Mouse (Mus musculus): ENCODE measurements around the gene C1galt1. TPM values are rescaled to one million over a fixed set of nuclear protein-coding genes. Genes with fewer than 3 reads are reported as not detected.

The C1galt1 gene
- 1.5 and 1.7 TPM in 2 replicates for polyA plus RNA-seq (2016; fragmentation: Nextera tagmentation; extraction: Ambion mirVana)

GRCm38 (mm10) chr6:7844802-7845679 lies at the start of gene C1galt1:
Gene C1galt1, plus strand, starts transcription at chr6:7844842.
- DNase-seq (ENCODE audit: low spot score): no peak
- H3K27ac ChIP-seq (replicated peaks): peak within 1 kb of the TSS; percentile 96
- under 1% methylated on average over 88 of the region's 93 CpGs for WGBS
- no peaks in the 10 kb centered on the region for H3K36me3 ChIP-seq
- H3K9me3 ChIP-seq (replicated peaks): no peaks in the 10 kb centered on the region
- peak within 1 kb of the TSS; percentile 80 for H3K4me3 ChIP-seq
- no peaks in the 10 kb centered on the region for H3K27me3 ChIP-seq (ENCODE audit: low read depth, poor library complexity, severe bottlenecking)
- peaks cover 30% of the 10 kb centered on the region for H3K4me1 ChIP-seq

GRCm38 (mm10) chr6:7799969-7800368 lies 44.7 kb upstream of the C1galt1 start:
- Histone ChIP-seq H3K27me3 (ENCODE audit: low read depth, poor library complexity, severe bottlenecking) (no peaks in the 10 kb centered on the region), H3K9me3 (replicated peaks) (no peaks in the 10 kb centered on the region), H3K4me3 (no peak overlapping the region), H3K4me1 (no peaks in the 10 kb centered on the region), H3K36me3 (no peaks in the 10 kb centered on the region), H3K27ac (replicated peaks) (no peak overlapping the region)
- DNase-seq (ENCODE audit: low spot score): no peak
- WGBS: 86% methylated on average over 6 of the region's 6 CpGs

GRCm38 (mm10) chr6:7803765-7804542 lies 40.7 kb upstream of the C1galt1 start:
- Histone ChIP-seq H3K4me1 (no peaks in the 10 kb centered on the region), H3K27me3 (ENCODE audit: low read depth, poor library complexity, severe bottlenecking) (no peaks in the 10 kb centered on the region), H3K4me3 (no peak overlapping the region), H3K9me3 (replicated peaks) (no peaks in the 10 kb centered on the region), H3K27ac (replicated peaks) (no peak overlapping the region), H3K36me3 (no peaks in the 10 kb centered on the region)
- no peak for DNase-seq (ENCODE audit: low spot score)
- WGBS: 92% methylated on average over 9 of the region's 9 CpGs

- 33% methylated on average over 2 of the region's 2 CpGs for WGBS
- H3K4me3 ChIP-seq: no peak overlapping the region
Measured at GRCm38 (mm10) chr6:7814146-7814545, 30.5 kb upstream of the C1galt1 start.

GRCm38 (mm10) chr6:7816233-7816632 lies 28.4 kb upstream of the C1galt1 start:
- Histone ChIP-seq H3K9me3 (replicated peaks) (no peaks in the 10 kb centered on the region), H3K4me1 (0 out of 2 replicates have a peak, but pooled peaks cover 3% of the 10 kb centered on the region), H3K4me3 (no peak overlapping the region), H3K27ac (replicated peaks) (no peak overlapping the region), H3K36me3 (no peaks in the 10 kb centered on the region), H3K27me3 (ENCODE audit: low read depth, poor library complexity, severe bottlenecking) (no peaks in the 10 kb centered on the region)
- no peak for DNase-seq (ENCODE audit: low spot score)
- WGBS: 94% methylated on average over 5 of the region's 5 CpGs

More at GRCm38 (mm10) chr6:7814146-7814545, 30.5 kb upstream of the C1galt1 start:
- Histone ChIP-seq H3K36me3 (no peaks in the 10 kb centered on the region), H3K9me3 (replicated peaks) (no peaks in the 10 kb centered on the region), H3K4me1 (0 out of 2 replicates have a peak, but pooled peaks cover 3% of the 10 kb centered on the region), H3K27ac (replicated peaks) (no peak overlapping the region), H3K27me3 (ENCODE audit: low read depth, poor library complexity, severe bottlenecking) (no peaks in the 10 kb centered on the region)
- DNase-seq (ENCODE audit: low spot score): no peak

- 72% methylated on average over 6 of the region's 6 CpGs for WGBS
- Histone ChIP-seq H3K4me1 (peaks cover 6% of the 10 kb centered on the region; the same call in 1 of the 2 replicates), H3K4me3 (no peak overlapping the region), H3K9me3 (replicated peaks) (no peaks in the 10 kb centered on the region), H3K36me3 (no peaks in the 10 kb centered on the region), H3K27me3 (ENCODE audit: low read depth, poor library complexity, severe bottlenecking) (no peaks in the 10 kb centered on the region), H3K27ac (replicated peaks) (no peak overlapping the region)
- DNase-seq (ENCODE audit: low spot score): no peak
Measured at GRCm38 (mm10) chr6:7822688-7823087, 22.0 kb upstream of the C1galt1 start.

- H3K36me3 ChIP-seq: no peaks in the 10 kb centered on the region
- H3K4me1 ChIP-seq: no peaks in the 10 kb centered on the region
- WGBS: 77% methylated on average over 8 of the region's 8 CpGs
- H3K4me3 ChIP-seq: no peak overlapping the region
- H3K9me3 ChIP-seq (replicated peaks): no peaks in the 10 kb centered on the region
- no peak overlapping the region for H3K27ac ChIP-seq (replicated peaks)
- DNase-seq (ENCODE audit: low spot score): no peak
- H3K27me3 ChIP-seq (ENCODE audit: low read depth, poor library complexity, severe bottlenecking): no peaks in the 10 kb centered on the region
Measured at GRCm38 (mm10) chr6:7830793-7831192, 13.8 kb upstream of the C1galt1 start.

GRCm38 (mm10) chr6:7832564-7833175 lies 12.0 kb upstream of the C1galt1 start:
- Histone ChIP-seq H3K36me3 (no peaks in the 10 kb centered on the region), H3K4me1 (no peaks in the 10 kb centered on the region), H3K4me3 (no peak overlapping the region), H3K9me3 (replicated peaks) (no peaks in the 10 kb centered on the region), H3K27me3 (ENCODE audit: low read depth, poor library complexity, severe bottlenecking) (no peaks in the 10 kb centered on the region), H3K27ac (replicated peaks) (no peak overlapping the region)
- WGBS: 90% methylated on average over 6 of the region's 6 CpGs
- DNase-seq (ENCODE audit: low spot score): no peak

- H3K27me3 ChIP-seq (ENCODE audit: low read depth, poor library complexity, severe bottlenecking): no peaks in the 10 kb centered on the region
- peak overlapping the region; percentile 80 for H3K4me3 ChIP-seq
- DNase-seq (ENCODE audit: low spot score): no peak
- H3K36me3 ChIP-seq: no peaks in the 10 kb centered on the region
- 64% methylated on average over 10 of the region's 10 CpGs for WGBS
- peaks cover 30% of the 10 kb centered on the region for H3K4me1 ChIP-seq
- no peaks in the 10 kb centered on the region for H3K9me3 ChIP-seq (replicated peaks)
- peak overlapping the region; percentile 72 for H3K27ac ChIP-seq (replicated peaks)
Measured at GRCm38 (mm10) chr6:7843726-7844411, 773 bp upstream of the C1galt1 start.

GRCm38 (mm10) chr6:7844412-7844801 lies 235 bp upstream of the C1galt1 start:
- Histone ChIP-seq H3K27me3 (ENCODE audit: low read depth, poor library complexity, severe bottlenecking) (no peaks in the 10 kb centered on the region), H3K4me1 (peaks cover 30% of the 10 kb centered on the region), H3K36me3 (no peaks in the 10 kb centered on the region), H3K27ac (replicated peaks) (peak overlapping the region; percentile 96), H3K4me3 (peak overlapping the region; percentile 80), H3K9me3 (replicated peaks) (no peaks in the 10 kb centered on the region)
- under 1% methylated on average over 33 of the region's 33 CpGs for WGBS
- DNase-seq (ENCODE audit: low spot score): peak; percentile 97

- peaks cover 30% of the 10 kb centered on the region for H3K4me1 ChIP-seq
- WGBS: 39% methylated on average over 6 of the region's 6 CpGs
Measured at GRCm38 (mm10) chr6:7845680-7846017, 1.0 kb downstream of the C1galt1 start.

More at GRCm38 (mm10) chr6:7845680-7846017, 1.0 kb downstream of the C1galt1 start:
- H3K9me3 ChIP-seq (replicated peaks): no peaks in the 10 kb centered on the region
- H3K27me3 ChIP-seq (ENCODE audit: low read depth, poor library complexity, severe bottlenecking): no peaks in the 10 kb centered on the region
- peak overlapping the region; percentile 80 for H3K4me3 ChIP-seq
- H3K27ac ChIP-seq (replicated peaks): no peak overlapping the region; the same call in 1 of the 2 replicates
- H3K36me3 ChIP-seq: no peaks in the 10 kb centered on the region
- no peak for DNase-seq (ENCODE audit: low spot score)
